Mouse (Mus musculus): ENCODE data around the gene Phospho2. TPM values are rescaled to one million over a fixed set of nuclear protein-coding genes. Genes with fewer than 3 reads are reported as not detected.
A peak's percentile ranks its signal among the peaks of the same experiment; 100 is the strongest.
"Not testable (repeated sequence)": the region's sequence is repeated elsewhere in the genome, so short reads cannot be mapped to it uniquely, and the experiment has no call there.

Gene Phospho2
- total RNA-seq (2021): 10 to 100 TPM; 15.7 to 16.9 TPM

DNA sequence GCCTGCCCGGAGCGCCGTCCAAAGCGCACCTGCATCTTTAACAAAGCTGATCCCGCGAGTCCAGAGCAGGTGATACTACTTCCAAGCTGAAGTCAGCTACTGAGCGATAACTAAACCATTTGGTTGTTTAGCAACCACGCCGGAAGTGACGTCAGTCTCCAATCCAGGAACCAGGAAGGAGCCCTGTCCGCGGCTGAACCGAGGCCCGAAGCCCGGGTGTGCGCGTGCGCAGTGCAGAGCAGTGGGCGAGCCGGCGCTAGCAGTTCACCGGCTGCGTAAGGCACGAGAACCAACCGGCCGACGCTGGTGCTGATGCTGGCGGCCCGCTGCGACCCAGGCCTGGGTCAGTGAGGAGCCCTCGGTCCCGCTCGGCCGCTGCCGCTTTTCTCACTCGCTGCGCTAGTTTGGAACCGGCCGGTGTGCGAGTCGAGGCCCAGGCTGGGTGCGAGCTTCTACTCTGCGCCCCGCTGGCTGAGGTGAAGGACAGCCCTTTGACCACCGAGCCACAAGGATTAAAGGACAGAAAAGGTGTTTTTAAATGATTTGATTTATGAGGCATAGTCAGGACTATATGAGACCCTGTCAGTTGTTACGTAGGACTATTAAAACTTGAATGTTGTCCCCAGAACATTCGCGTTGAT lies at the start of gene Phospho2, which contains the start of gene Ccdc173:
TSS of gene Phospho2 (plus strand) at position 195 of the 641 bp plus-strand sequence.
TSS of gene Ccdc173 (minus strand) at position 147 of the 641 bp plus-strand sequence.
- intact Hi-C loops (cut with DNase I): no loop called here

GRCm38 (mm10) chr2:69745091-69745490 lies 44.3 kb upstream of the Phospho2 start:
- DNase-seq: no peak
- intact Hi-C loops (cut with DNase I): loop anchor here (10.0 kb wide), 1 partner anchor 80 kb away; the partner anchor contains the start of gene Klhl23

More for the DNA sequence above, at the start of gene Phospho2, which contains the start of gene Ccdc173:
- DNase-seq: peak; percentile 99

DNA sequence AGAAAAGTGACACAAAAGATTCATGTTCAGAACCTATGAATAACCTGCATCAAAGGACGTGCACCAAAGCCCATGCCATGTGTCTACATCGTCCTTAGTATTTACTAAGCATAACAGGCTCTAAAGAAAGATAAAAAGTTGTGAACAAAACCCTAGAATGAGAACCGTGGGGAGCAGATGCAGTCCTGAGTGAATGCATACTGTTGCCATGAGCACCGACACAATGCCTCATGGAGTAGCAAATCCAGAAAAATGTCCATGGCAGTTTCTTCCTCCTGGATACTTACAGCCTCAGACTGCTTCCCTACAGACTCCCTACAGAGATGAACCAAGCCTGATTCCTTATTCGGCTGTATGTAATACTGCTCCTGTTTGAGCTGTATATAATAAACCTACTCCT lies 28.4 kb upstream of the Phospho2 start:
- intact Hi-C loops (cut with DNase I): no loop called here

GRCm38 (mm10) chr2:69763340-69763739 lies 26.1 kb upstream of the Phospho2 start:
- no peak for DNase-seq
- intact Hi-C loops (cut with DNase I): no loop called here

More for the DNA sequence above, 28.4 kb upstream of the Phospho2 start:
- no peak for DNase-seq

DNA sequence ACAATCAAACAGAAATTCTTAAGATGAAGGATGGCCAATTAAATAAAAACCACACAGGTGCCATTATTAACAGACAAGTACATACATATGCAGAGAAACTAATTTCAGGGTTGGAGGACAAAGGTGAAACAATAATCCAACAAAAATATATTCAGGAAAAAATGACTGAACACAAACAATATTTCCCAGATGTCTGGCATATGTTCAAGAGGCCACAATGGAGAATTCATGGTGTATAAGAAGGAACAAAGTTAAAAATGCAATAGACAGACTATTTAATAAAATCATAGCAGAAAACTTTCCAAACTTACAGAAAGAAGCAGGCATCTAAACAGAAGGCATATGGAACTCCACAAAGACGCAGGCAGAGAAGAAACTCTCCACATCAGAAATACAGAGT lies 24.7 kb upstream of the Phospho2 start:
- intact Hi-C loops (cut with DNase I): no loop called here
- DNase-seq: no peak

DNA sequence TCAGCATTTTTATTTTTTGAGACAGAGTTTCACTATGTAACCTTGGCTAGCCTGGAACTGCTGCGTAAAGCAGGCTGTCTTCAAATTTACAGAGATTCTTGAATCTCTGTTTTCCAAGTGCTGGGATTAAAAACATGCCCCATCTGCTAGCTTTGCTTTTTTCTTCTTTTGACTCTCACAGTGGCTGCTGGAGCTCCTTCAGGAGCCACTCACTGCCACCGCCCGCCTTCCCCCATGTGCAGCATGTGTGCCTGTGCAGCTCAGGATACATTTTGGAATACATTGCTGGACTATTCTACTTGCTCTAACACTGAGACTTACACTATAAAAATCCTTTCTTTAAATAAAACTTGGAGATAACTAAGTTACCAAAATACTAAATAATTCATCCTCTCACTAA lies 16.1 kb upstream of the Phospho2 start:
- intact Hi-C loops (cut with DNase I): no loop called here

DNA sequence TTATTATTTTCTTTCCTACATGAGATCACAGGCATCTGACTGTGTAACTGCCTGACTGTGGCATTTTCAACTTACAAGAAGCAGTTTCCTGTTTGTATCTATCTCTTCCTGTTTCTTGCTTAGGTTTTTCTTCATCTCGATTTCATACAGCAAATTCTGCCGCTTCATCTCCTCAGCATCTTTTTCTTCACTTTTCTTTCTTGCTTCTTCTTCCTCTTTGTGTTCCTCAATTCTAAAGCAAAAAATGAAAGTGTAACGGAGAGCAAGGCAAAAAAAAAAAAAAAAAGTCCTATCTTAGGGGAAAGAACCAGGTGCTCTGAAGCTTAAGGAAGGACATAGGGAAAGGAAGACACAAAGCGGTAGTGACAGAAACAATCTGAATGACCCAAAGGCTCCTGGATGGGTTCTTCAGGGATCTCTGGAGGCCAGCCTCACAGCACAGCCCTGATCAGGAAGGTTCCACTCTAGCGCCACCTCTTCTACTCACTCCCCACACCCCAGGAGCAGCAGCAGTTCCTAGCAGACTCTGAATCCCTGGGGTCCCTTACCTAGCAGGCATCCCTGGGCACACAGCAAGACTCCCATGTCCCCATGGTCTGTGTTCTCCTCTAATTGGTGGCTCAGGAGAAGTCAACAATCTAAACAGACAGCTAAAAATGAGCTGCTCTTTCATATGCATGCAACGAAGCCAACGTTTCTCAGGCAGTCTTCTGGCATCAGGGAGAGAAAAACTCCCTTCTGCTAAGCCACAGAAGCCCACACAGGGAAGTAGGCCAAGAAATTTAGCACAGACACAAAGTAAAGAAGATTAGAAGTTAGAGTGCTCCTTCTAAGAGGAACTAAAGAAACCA lies 11.2 kb upstream of the Phospho2 start:
- DNase-seq: no peak
- intact Hi-C loops (cut with DNase I): no loop called here

More for the DNA sequence above, 16.1 kb upstream of the Phospho2 start:
- no peak for DNase-seq

- DNase-seq: no peak
- intact Hi-C loops (cut with DNase I): no loop called here
Measured at GRCm38 (mm10) chr2:69778836-69779177, 10.6 kb upstream of the Phospho2 start.

GRCm38 (mm10) chr2:69788974-69789373 lies 449 bp upstream of the Phospho2 start:
- intact Hi-C loops (cut with DNase I): no loop called here
- DNase-seq: no peak

DNA sequence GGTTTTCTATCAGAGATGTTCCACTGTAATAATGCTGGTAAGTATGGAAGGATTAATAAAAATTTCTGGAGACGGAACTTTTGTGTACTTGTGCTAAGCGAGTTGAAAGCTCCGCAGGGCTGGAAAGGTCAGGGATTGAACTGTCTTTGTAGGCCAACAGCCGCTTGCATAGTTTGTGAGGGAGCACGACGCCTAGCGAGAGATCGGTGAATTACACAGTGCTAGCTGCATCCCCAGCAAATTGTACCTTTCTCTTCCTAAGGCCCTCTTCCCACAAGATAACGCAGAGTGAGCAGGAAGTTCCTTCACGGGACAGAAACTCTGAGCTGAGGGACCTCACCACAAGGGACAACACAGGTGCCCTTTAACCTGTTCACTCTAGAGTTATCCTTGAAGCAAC lies 862 bp downstream of the Phospho2 start:
- intact Hi-C loops (cut with DNase I): no loop called here
- peak; percentile 85 for DNase-seq

GRCm38 (mm10) chr2:69790722-69791121 lies 1.3 kb downstream of the Phospho2 start:
- intact Hi-C loops (cut with DNase I): no loop called here
- DNase-seq: no peak

- DNase-seq: peak; percentile 57
- intact Hi-C loops (cut with DNase I): no loop called here
Measured at GRCm38 (mm10) chr2:69802911-69803312, 13.5 kb downstream of the Phospho2 start.

- no peak for DNase-seq
- intact Hi-C loops (cut with DNase I): no loop called here
Measured at GRCm38 (mm10) chr2:69803756-69804155, 14.3 kb downstream of the Phospho2 start.

- intact Hi-C loops (cut with DNase I); DNase-seq: not testable (repeated sequence)
Measured at GRCm38 (mm10) chr2:69804663-69805062, 15.2 kb downstream of the Phospho2 start.

- intact Hi-C loops (cut with DNase I): no loop called here
- no peak for DNase-seq
Measured at GRCm38 (mm10) chr2:69810169-69810568, 20.7 kb downstream of the Phospho2 start.

DNA sequence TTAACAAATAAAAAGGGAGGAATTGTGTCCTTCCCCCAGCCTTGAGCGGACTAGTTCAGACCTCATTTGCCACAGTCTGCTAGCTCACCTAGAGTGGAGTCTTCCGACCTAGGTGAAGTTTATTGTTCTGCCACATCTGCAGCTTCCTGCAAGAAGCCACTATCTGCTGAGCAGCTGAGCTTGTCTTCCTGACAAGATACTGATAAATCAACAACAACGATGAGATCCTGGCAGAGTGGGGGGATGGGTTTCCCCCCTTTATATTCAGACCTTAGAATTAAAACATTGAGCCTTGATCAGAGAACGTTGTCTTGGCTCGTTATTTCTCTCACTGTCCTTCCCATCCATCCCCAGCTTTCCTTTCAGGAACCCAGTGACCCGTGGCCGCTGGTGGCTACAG lies 21.9 kb downstream of the Phospho2 start:
- DNase-seq; intact Hi-C loops (cut with DNase I): not testable (repeated sequence)

DNA sequence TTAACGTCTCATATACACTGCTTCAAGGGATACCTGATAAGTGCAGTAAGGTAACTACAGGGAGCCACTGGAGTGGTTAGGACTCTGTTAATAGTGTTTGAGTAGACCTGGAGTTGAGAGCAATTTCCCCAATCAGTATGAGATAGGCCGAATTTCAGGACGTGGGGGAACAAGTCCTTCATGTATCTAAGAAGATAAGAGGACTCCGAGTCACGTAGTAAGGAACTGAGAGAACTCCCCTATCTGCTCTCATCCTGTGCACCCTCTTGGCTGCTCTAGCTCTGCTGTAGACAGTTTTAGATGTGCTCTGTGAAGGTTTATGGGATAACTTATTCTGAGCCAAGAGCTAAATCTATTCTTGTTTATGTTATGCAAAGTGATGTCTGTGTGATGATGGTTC lies 27.2 kb downstream of the Phospho2 start:
- no peak for DNase-seq

DNA sequence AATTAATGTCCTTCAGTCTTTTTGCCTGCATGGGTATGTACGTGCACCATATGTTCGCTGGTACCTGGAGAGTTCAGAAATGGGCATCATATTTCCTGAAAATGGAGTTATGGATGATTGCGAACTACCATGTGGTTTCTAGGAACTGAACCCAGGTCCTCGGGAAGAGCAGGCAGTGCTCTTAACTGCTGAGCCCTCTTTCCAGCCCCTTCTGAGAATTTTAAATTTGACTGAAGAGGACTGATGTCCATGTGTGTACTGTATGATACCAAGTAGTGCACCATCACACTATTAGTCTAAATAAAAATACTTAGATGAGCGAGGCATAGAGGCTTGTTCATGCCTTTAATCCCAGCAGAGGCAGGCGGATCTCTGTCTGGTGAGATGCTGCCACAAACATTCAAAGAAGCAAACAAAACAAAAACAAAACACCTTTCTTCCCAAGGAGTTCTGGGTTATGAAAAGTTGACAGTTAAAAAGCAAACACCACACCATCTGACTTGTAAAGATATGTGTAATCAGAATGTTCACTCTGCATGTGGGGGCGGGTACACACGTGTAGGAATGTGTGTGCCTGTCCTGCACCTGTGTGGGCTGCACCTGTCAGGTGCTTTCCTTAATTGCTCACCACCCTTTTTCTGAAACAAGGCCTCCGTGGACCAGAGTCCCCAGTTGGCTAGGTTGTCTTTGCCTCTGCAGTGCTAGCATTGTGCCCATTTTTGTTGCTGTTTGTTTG lies 29.1 kb downstream of the Phospho2 start:
- intact Hi-C loops (cut with DNase I): no loop called here
- DNase-seq: no peak

More for the DNA sequence above, 27.2 kb downstream of the Phospho2 start:
- intact Hi-C loops (cut with DNase I): no loop called here

- intact Hi-C loops (cut with DNase I): loop anchor here (10.0 kb wide), 1 partner anchor 75 kb away; no protein-coding TSS in a partner anchor
- no peak for DNase-seq
Measured at GRCm38 (mm10) chr2:69820201-69820600, 30.8 kb downstream of the Phospho2 start.

GRCm38 (mm10) chr2:69821711-69822110 lies 32.3 kb downstream of the Phospho2 start, which contains the start of gene Klhl23:
Gene Klhl23, plus strand, starts transcription at chr2:69821944.
- no peak for DNase-seq
- intact Hi-C loops (cut with DNase I): loop anchor here (10.0 kb wide), 1 partner anchor 77 kb away; no protein-coding TSS in a partner anchor
